Mouse (Mus musculus) E14TG2a.4 (cell line): ENCODE data around the gene Pink1.
"Not testable (repeated sequence)": the region's sequence is repeated elsewhere in the genome, so short reads cannot be mapped to it uniquely, and the experiment has no call there.

ENCODE experiments used
- H3K27me3 ChIP-seq: 2 replicates; pipeline ENCODE4 v1.6.1; 2014; ENCODE audit warnings: low read length, control low read depth; ENCODE audit not compliant: insufficient read depth
- H3K36me3 ChIP-seq: 2 replicates; pipeline ENCODE4 v1.6.1; 2014; ENCODE audit warnings: low read length, control low read depth; ENCODE audit not compliant: insufficient read depth
- H3K4me1 ChIP-seq: replicated peaks from 2 replicates; pipeline ENCODE4 v1.6.1; 2014; ENCODE audit warnings: low read depth, low read length, control low read depth
- H3K4me3 ChIP-seq: replicated peaks from 2 replicates; pipeline ENCODE4 v1.5.1; 2014; ENCODE audit warnings: mild to moderate bottlenecking, low read length
- H3K9me3 ChIP-seq: 2 replicates; pipeline ENCODE4 v1.6.1; 2014; ENCODE audit warnings: low read length, control low read depth
- CTCF ChIP-seq: conservative IDR thresholded peaks from 2 replicates; pipeline ENCODE4 v1.5.1; 2014; ENCODE audit warnings: low read length
- NANOG ChIP-seq: IDR thresholded peaks from 2 replicates; pipeline ENCODE4 v1.6.1; 2014; ENCODE audit warnings: borderline replicate concordance, low read length, mixed read lengths
- POU5F1 ChIP-seq: IDR thresholded peaks from 2 replicates; pipeline ENCODE4 v1.6.1; 2014; ENCODE audit warnings: low read length, borderline replicate concordance

The Pink1 gene

DNA sequence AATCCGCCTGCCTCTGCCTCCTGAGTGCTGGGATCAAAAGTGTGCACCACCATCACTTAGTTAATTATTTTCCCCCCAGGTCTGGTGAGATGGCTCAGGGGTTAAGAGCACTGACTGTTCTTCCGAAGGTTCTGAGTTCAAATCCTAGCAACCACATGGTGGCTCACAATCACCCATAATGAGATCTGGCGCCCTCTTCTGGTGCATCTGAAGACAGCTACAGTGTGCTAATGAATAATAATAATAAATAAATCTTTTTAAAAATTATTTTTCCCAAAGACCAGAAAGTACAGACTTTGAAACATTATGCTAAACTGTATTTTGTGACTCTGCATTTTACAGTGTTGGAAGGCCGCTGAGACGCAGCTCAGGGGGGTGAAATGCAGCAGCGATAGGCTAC lies 9.5 kb upstream of the Pink1 start:
- Histone ChIP-seq H3K4me3 (no peak overlapping the region), H3K27me3 (no peaks in the 10 kb centered on the region), H3K9me3 (no peaks in the 10 kb centered on the region), H3K4me1 (peaks cover 17% of the 10 kb centered on the region), H3K36me3 (no peaks in the 10 kb centered on the region)
- TF ChIP-seq NANOG (no peak), CTCF (peak; percentile 36)

DNA sequence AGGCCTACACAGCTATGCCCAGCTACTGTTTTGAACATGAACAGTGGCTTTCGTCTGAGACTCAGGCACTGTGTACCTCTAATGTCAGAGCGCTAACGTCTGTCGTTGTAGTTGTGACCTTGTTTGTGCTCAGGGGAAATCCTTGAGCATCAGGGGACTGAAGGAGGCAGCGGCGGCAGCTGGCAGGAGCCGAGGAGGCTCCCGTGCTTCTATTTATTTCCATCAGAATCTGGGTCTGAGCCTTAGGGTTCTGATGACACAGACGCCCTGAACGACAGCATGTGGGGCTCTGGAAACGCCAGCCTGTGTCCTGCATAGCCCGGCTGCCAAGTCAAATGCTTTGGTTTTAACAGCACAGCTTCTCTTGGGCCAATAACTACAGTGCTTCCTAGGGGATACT lies 8.9 kb upstream of the Pink1 start:
- Histone ChIP-seq H3K36me3 (no peaks in the 10 kb centered on the region), H3K9me3 (no peaks in the 10 kb centered on the region), H3K27me3 (no peaks in the 10 kb centered on the region), H3K4me3 (no peak overlapping the region), H3K4me1 (peaks cover 23% of the 10 kb centered on the region)
- TF ChIP-seq NANOG (no peak), POU5F1 (no peak), CTCF (no peak)

DNA sequence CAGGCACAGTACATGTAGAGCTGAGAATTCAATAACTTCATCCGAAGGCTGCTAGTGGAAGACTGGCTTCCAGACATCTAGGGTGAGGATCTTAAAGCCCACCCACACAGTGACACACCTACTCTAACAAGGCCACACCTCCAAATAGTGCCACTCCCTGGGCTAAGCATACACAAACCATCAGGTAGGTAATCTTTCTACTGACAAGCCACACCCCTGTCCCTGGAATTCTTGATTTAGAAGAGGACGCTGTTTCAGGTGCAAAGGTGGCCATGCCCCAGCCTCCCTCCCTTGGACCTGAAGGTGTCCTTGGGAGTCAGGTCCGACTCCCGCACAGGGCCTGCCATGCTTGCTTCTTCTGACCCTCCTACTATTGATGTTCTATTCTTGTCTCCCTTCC lies 7.0 kb upstream of the Pink1 start:
- no peaks in the 10 kb centered on the region for H3K27me3 ChIP-seq
- TF ChIP-seq CTCF, result no peak
- TF ChIP-seq NANOG, result no peak
- no peak for TF ChIP-seq POU5F1
- H3K9me3 ChIP-seq, result peaks cover 17% of the 10 kb centered on the region
- H3K4me1 ChIP-seq, result peaks cover 23% of the 10 kb centered on the region
- no peak overlapping the region for H3K4me3 ChIP-seq
- no peaks in the 10 kb centered on the region for H3K36me3 ChIP-seq

DNA sequence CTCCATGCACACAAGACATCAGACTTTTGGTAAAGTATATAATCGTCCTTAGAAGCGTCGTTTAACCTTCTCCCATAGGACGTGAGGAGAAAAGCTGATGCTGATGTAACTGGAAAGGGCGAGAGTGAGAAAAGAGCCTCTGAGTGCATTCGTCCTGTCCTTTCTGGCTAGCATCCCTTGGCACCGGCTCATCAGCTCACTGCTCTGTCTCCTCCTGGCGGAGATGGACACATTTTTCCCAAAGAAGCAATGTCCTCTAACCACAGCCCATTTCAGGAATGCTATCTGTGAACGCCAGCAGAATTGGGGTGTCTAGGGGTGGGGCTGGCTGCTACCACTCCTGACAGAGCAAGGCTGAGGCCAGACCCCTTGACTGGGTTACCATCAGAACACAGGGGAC lies 5.5 kb upstream of the Pink1 start:
- Histone ChIP-seq H3K36me3 (no peaks in the 10 kb centered on the region), H3K27me3 (no peaks in the 10 kb centered on the region), H3K4me3 (no peak overlapping the region), H3K9me3 (peaks cover 30% of the 10 kb centered on the region), H3K4me1 (peaks cover 23% of the 10 kb centered on the region)
- TF ChIP-seq CTCF, result no peak
- TF ChIP-seq NANOG, result no peak
- TF ChIP-seq POU5F1, result no peak

DNA sequence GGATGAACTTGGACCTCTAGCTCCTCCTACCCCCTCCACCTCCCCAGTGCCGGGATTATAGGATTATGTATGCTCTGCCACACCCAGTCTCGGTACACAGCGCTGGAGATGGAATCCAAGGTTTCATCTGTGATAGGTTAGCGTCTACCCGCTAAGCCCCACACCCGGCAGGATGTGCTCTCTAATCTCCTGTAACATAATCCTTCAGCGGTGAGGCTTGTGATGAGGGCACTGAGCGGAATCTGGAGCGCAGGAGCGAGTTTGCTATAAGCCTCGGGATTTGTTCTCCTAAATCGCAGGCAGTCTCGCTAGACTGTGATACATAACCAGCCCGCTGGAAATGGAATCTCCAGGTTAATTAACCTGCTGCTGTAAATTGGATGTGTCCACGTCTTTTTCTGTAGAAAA lies 4.2 kb upstream of the Pink1 start:
- H3K36me3 ChIP-seq, result no peaks in the 10 kb centered on the region
- no peak for TF ChIP-seq POU5F1
- no peak for TF ChIP-seq CTCF
- TF ChIP-seq NANOG, result no peak
- H3K4me3 ChIP-seq, result no peak overlapping the region
- H3K27me3 ChIP-seq, result no peaks in the 10 kb centered on the region
- H3K9me3 ChIP-seq, result peaks cover 33% of the 10 kb centered on the region
- peaks cover 27% of the 10 kb centered on the region for H3K4me1 ChIP-seq

DNA sequence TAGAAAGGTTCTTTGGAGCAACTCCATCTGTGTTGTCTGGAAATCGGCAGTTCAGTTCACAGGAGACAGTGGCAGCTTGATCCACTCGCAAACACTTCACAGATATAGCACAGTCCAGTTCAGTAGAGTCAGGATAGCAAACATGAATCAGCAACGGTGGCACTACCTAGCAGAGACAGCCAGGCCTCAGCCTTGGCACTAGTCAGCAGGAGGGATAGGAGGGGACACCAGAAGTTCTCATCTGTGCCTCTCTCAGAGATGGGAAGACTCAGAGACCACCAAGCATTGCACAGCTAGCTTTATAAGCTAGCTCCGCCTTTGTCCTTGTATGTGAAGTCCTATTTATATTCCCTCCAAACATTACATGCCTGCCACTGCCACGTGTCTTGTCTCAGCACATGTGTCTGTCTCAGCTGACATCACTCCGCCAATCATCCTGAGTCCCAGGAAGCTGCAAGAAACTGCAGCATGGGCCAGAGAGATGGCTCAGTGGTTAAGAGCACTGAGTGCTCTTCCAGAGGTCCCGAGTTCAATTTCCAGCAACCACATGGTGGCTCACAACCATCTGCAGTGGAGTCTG lies 1.9 kb upstream of the Pink1 start:
- peaks cover 36% of the 10 kb centered on the region for H3K4me1 ChIP-seq
- no peak overlapping the region for H3K4me3 ChIP-seq
- no peaks in the 10 kb centered on the region for H3K36me3 ChIP-seq
- H3K27me3 ChIP-seq, result no peaks in the 10 kb centered on the region
- TF ChIP-seq POU5F1, result no peak
- H3K9me3 ChIP-seq, result peaks cover 33% of the 10 kb centered on the region

DNA sequence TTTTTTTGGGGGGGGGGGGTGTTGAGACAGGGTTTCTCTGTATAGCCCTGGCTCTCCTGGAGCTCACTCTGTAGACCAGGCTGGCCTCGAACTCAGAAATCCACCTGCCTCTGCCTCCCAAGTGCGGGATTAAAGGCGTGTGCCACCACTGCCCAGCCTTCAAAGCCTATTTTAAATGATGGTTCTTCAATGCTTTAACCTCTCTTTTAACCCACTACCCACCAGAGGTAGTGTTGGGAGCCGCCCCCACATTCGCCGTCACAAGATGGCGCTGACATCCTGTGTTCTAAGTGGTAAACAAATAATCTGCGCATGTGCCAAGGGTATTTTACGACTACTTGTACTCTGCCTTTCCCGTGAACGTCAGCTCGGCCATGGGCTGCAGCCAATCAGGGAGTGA lies 1.0 kb upstream of the Pink1 start:
- peaks cover 33% of the 10 kb centered on the region for H3K9me3 ChIP-seq
- not testable (repeated sequence) for H3K27me3 ChIP-seq, H3K4me3 ChIP-seq, H3K36me3 ChIP-seq
- H3K4me1 ChIP-seq, result peaks cover 41% of the 10 kb centered on the region

DNA sequence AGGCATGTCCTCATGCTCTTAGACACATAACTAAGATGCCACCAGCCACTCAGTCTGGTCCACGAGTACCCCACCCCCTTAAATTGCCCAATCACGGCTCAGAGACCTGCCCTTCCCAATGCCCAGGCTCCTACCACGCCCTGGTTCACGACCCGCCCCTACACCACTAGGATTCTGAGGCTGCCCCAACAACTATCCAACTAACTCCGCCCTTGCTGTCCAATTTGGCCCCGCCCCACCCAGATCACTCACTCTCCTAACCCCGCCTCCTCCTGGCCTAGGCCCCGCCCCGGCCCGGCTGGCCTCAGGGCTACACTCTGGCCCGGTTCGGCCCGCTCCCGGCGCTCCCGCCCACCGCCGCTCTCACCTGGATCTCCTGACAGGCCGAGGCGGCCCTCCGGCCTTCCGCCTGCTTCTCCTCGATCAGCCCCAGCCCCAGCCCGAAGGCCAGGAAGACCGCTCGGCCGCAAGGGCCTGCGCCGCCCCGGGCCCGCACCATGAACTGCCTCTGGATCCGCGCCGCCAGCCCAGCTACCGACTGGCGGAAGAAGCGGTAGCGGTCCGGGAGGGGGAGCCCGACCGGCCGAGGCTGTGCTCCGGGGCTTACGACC lies 536 bp downstream of the Pink1 start:
- Histone ChIP-seq H3K27me3 (no peaks in the 10 kb centered on the region), H3K4me1 (peaks cover 45% of the 10 kb centered on the region), H3K36me3 (no peaks in the 10 kb centered on the region), H3K4me3 (peak overlapping the region; percentile 97), H3K9me3 (peaks cover 33% of the 10 kb centered on the region)
- no peak for TF ChIP-seq NANOG
- no peak for TF ChIP-seq CTCF

DNA sequence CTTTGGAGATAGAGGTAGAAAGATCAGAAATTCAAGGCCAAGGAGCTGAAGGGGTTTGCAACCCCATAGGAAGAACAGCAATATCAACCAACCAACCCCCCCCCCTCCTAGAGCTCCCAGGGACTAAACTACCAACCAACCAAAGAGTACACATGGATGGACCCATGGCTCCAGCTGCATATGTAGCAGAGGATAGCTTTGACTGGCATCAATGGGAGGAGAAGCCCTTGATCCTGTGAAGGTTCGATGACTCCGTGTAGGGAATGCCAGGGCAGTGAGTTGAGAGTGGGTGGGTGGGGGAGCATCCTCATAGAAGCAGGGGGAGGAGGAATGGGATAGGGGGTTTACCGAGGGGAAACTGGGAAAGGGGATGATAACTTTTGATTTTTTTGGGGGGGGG lies 1.7 kb downstream of the Pink1 start:
- no peak for TF ChIP-seq POU5F1
- TF ChIP-seq NANOG, result no peak
- no peak for TF ChIP-seq CTCF
- no peak overlapping the region for H3K4me3 ChIP-seq
- peaks cover 29% of the 10 kb centered on the region for H3K9me3 ChIP-seq
- no peaks in the 10 kb centered on the region for H3K27me3 ChIP-seq
- H3K4me1 ChIP-seq, result peaks cover 43% of the 10 kb centered on the region
- no peaks in the 10 kb centered on the region for H3K36me3 ChIP-seq
